Mouse (Mus musculus) embryonic fibroblast, embryonic 13.5 days (primary cell): ENCODE data around the gene Hist1h4f. TPM values are rescaled to one million over a fixed set of nuclear protein-coding genes. Genes with fewer than 3 reads are reported as not detected.

Experiments
- H3K27ac ChIP-seq: 2 replicates; pipeline ENCODE4 v1.5.1; 2012; ENCODE audit warnings: low read length, control low read depth, inconsistent platforms; ENCODE audit not compliant: insufficient read depth
- H3K4me1 ChIP-seq: 2 replicates; pipeline ENCODE4 v1.6.1; 2011; ENCODE audit warnings: low read length; ENCODE audit not compliant: control insufficient read depth, insufficient read depth
- H3K4me3 ChIP-seq: 2 replicates; pipeline ENCODE4 v1.5.1; 2011; ENCODE audit warnings: mild to moderate bottlenecking, control low read depth, low read length; ENCODE audit not compliant: insufficient read depth
- CTCF ChIP-seq: IDR thresholded peaks from 2 replicates; pipeline ENCODE4 v1.5.1; 2011; ENCODE audit warnings: mild to moderate bottlenecking, control low read depth, low read length, moderate library complexity, borderline replicate concordance; ENCODE audit not compliant: insufficient read depth
- POLR2A ChIP-seq: IDR thresholded peaks from 2 replicates; pipeline ENCODE4 v1.6.1; 2011; ENCODE audit warnings: low read depth, mild to moderate bottlenecking, control low read depth, low read length, moderate library complexity
- polyA plus RNA-seq: library from polyadenylated mRNA; stranded (reverse); fragments of >200 nt; gene quantifications from 2 replicates; pipeline ENCODE4 v1.2.4, GENCODE M21; 2011; ENCODE audit warnings: low read depth; ENCODE audit not compliant: missing spikeins, insufficient read length

Gene Hist1h4f
- polyA plus RNA-seq, 1 experiment, result 18.1 TPM

DNA sequence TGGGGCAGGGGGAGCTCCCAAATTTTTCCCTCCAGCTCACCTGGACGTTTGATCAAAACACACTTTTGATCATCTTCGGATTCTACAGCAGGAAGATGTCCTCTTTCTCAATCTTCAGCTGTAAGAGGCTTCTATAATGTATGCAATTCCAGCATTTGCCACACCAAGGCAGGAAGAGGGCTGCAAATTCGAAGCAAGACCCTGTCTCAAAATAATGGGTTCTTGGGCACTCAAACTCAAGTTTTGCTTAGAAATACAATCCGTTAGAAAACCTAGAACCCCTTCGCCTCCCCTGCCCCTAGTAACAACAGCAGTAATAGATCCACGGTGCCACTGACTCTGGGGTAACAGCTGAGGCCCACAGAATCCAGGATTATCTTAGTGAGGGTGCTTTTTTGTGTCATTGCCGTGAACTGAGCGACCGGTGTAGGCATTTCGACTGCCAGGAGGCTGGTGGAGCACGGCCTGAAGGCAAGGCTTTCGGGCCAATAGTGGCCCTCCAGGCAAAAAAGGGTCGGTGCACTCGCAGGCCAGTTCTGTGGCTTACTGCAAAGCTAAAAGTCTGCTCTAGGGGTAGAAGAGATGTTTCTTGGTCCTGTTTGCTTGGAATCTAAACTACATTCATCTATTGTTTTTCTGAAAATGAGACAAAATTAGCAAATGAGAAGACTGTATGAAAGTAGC, 45.6 kb downstream of the Hist1h4f start:
- peak overlapping the region; percentile 55 for H3K27ac ChIP-seq
- H3K4me1 ChIP-seq, result no peaks in the 10 kb centered on the region; the same call in 1 of the 2 replicates
- TF ChIP-seq CTCF, result no peak
- no peak for TF ChIP-seq POLR2A
- H3K4me3 ChIP-seq, result peak overlapping the region; percentile 40

DNA sequence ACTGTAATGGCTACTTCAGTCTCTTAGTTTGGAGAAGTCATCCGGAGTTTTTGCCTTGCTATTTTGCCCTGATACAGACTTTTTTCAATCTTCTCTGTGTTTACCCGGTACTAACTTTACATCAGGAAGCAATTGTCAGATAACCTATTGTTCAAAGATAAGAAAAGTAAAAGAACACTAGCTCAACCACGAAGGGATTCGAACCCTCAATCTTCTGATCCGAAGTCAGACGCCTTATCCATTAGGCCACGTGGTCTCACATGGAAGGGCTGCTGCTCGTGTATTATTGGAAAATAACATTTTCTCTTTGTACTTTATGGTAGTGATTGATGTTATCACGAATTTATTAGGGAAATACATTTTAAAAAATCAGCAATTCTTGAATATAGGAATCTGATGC, 47.7 kb downstream of the Hist1h4f start:
- Histone ChIP-seq H3K4me3 (no peak overlapping the region; the same call in 1 of the 2 replicates), H3K4me1 (no peaks in the 10 kb centered on the region; the same call in 1 of the 2 replicates), H3K27ac (no peak overlapping the region)
- TF ChIP-seq POLR2A, result no peak
- TF ChIP-seq CTCF, result no peak

DNA sequence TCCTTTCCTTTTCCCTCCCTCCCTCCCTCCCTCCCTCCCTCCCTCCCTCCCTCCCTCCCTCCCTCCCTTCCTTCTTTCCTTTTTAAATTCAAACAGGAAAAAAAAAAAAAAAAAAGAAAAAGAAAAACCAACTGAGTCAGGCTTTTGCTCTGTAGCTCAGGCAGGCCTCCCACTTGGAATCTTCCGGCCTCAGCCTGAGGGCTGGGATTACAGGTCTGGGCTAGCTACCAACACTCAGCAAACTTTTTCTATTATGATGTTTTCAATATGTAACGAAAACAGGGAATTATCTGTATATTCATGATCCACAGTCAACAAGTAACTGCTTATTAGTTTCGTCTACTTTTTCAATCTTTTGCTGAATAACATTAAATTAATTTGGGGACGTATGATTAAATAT, 48.5 kb downstream of the Hist1h4f start:
- H3K4me3 ChIP-seq, result no peak overlapping the region
- no peaks in the 10 kb centered on the region; the same call in 1 of the 2 replicates for H3K4me1 ChIP-seq
- no peak overlapping the region for H3K27ac ChIP-seq
- no peak for TF ChIP-seq POLR2A
- no peak for TF ChIP-seq CTCF

DNA sequence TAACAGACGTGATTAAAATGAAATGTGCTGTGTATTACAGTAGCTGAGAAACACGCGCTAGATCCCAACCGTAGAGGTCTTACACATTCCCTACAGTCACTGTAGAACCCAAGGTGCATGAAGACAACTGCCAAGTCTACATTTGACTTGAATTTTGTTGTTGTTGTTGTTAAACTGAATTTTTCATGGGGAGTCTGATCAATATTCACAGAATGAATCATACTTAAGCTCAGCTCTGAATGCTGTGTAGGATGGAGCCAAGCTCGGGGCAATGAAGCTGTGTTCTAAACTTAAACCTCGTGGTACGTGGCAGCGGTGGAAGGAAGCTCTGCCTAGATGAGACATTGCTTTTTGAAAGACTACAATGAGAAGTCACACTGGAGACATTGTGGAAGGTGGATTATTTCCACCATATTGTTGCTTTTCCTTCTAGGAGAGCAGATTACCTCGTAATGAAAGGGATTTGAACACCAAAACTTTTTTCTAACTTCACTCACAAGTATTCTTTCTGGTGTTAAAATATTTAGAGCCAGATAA, 49.3 kb downstream of the Hist1h4f start:
- peak overlapping the region; percentile 29; the same call in 1 of the 2 replicates for H3K4me3 ChIP-seq
- TF ChIP-seq CTCF, result no peak
- TF ChIP-seq POLR2A, result no peak
- no peaks in the 10 kb centered on the region; the same call in 1 of the 2 replicates for H3K4me1 ChIP-seq
- H3K27ac ChIP-seq, result peak overlapping the region; percentile 1; the same call in 1 of the 2 replicates

- H3K27ac ChIP-seq, result no peak overlapping the region
- no peak for TF ChIP-seq POLR2A
- TF ChIP-seq CTCF, result no peak
- H3K4me3 ChIP-seq, result peak overlapping the region; percentile 29
- no peaks in the 10 kb centered on the region; the same call in 1 of the 2 replicates for H3K4me1 ChIP-seq
Measured at GRCm38 (mm10) chr13:23501511-23501910, 49.9 kb downstream of the Hist1h4f start.

Other genes with a start within 250 kb of the Hist1h4f start
- 24.1 and 25.7 TPM in 2 replicates for gene Zfp322a, start 182.4 kb downstream of the Hist1h4f start, polyA plus RNA-seq
- gene Abt1, start 127.8 kb downstream of the Hist1h4f start, polyA plus RNA-seq, result 4.2 and 4.7 TPM in 2 replicates
- gene Btn1a1, start 85.7 kb downstream of the Hist1h4f start, polyA plus RNA-seq, result not detected in 2 replicates
- gene Btn2a2, start 62.8 kb downstream of the Hist1h4f start, polyA plus RNA-seq, result not detected in 2 replicates
- 8.1 and 10.5 TPM in 2 replicates for gene Hist1h4h, start 20.6 kb downstream of the Hist1h4f start, polyA plus RNA-seq
- gene Hist1h2af, start 17.7 kb downstream of the Hist1h4f start, polyA plus RNA-seq, result 12.7 and 20.4 TPM in 2 replicates
- 5.7 TPM in 1 of 2 replicates, not detected in the other for gene Hist1h3g, start 16.2 kb downstream of the Hist1h4f start, polyA plus RNA-seq
- 1.8 and 4.0 TPM in 2 replicates for gene Hist1h2bh, start 8.3 kb downstream of the Hist1h4f start, polyA plus RNA-seq
- 0.61 and 0.70 TPM in 2 replicates for gene Hist1h3f, start 7.6 kb downstream of the Hist1h4f start, polyA plus RNA-seq
- gene Hist1h1d, start 1.6 kb upstream of the Hist1h4f start, polyA plus RNA-seq, result 0.83 and 2.7 TPM in 2 replicates
- gene Hist1h3e, start 10.7 kb upstream of the Hist1h4f start, polyA plus RNA-seq, result 2.4 and 3.4 TPM in 2 replicates
- 3.4 and 6.0 TPM in 2 replicates for gene Hist1h2ae, start 19.6 kb upstream of the Hist1h4f start, polyA plus RNA-seq
- gene Hist1h2bg, start 19.7 kb upstream of the Hist1h4f start, polyA plus RNA-seq, result 12.6 and 22.6 TPM in 2 replicates
- 5.7 and 6.4 TPM in 2 replicates for gene Hist1h2bf, start 22.5 kb upstream of the Hist1h4f start, polyA plus RNA-seq
- 2.9 and 3.0 TPM in 2 replicates for gene Hist1h2ad, start 22.7 kb upstream of the Hist1h4f start, polyA plus RNA-seq
- 2.4 and 5.1 TPM in 2 replicates for gene Hist1h3d, start 24.1 kb upstream of the Hist1h4f start, polyA plus RNA-seq
- gene Hist1h4d, start 29.9 kb upstream of the Hist1h4f start, polyA plus RNA-seq, result 3.7 and 6.8 TPM in 2 replicates
- gene Hist1h2be, start 69.5 kb upstream of the Hist1h4f start, polyA plus RNA-seq, result 2.2 and 4.1 TPM in 2 replicates
- 3.8 and 8.8 TPM in 2 replicates for gene Hist1h1e, start 70.9 kb upstream of the Hist1h4f start, polyA plus RNA-seq
- gene Hist1h2ac, start 132.3 kb upstream of the Hist1h4f start, polyA plus RNA-seq, result 0.79 and 0.82 TPM in 2 replicates
- 55.6 and 62.4 TPM in 2 replicates for gene Hist1h2bc, start 132.6 kb upstream of the Hist1h4f start, polyA plus RNA-seq
- gene Hist1h1t, start 144.2 kb upstream of the Hist1h4f start, polyA plus RNA-seq, result not detected in 2 replicates
- 2.8 and 3.8 TPM in 2 replicates for gene Hist1h4c, start 146.8 kb upstream of the Hist1h4f start, polyA plus RNA-seq
- gene Hfe, start 159.2 kb upstream of the Hist1h4f start, polyA plus RNA-seq, result 4.6 and 7.9 TPM in 2 replicates
- gene Hist1h1c, start 187.2 kb upstream of the Hist1h4f start, polyA plus RNA-seq, result 69.4 and 72.0 TPM in 2 replicates
- gene Hist1h3c, start 194.0 kb upstream of the Hist1h4f start, polyA plus RNA-seq, result 2.6 and 5.4 TPM in 2 replicates
- 4.2 and 5.7 TPM in 2 replicates for gene Hist1h2bb, start 195.1 kb upstream of the Hist1h4f start, polyA plus RNA-seq
- 10.0 and 12.3 TPM in 2 replicates for gene Hist1h2ab, start 199.5 kb upstream of the Hist1h4f start, polyA plus RNA-seq
- gene Hist1h3b, start 200.6 kb upstream of the Hist1h4f start, polyA plus RNA-seq, result 5.6 and 6.3 TPM in 2 replicates
- gene Hist1h4b, start 205.4 kb upstream of the Hist1h4f start, polyA plus RNA-seq, result 7.8 and 12.5 TPM in 2 replicates
- gene Hist1h4a, start 209.6 kb upstream of the Hist1h4f start, polyA plus RNA-seq, result 1.3 and 5.4 TPM in 2 replicates
- gene Hist1h3a, start 210.7 kb upstream of the Hist1h4f start, polyA plus RNA-seq, result 2.0 and 5.5 TPM in 2 replicates
- gene Hist1h1a, start 212.0 kb upstream of the Hist1h4f start, polyA plus RNA-seq, result 2.3 and 7.9 TPM in 2 replicates
- not detected in 2 replicates for gene Trim38, start 218.3 kb upstream of the Hist1h4f start, polyA plus RNA-seq